Mouse (Mus musculus) embryonic facial prominence, embryonic 14.5 days (tissue): ENCODE results near the gene Lcor. TPM values are rescaled to one million over a fixed set of nuclear protein-coding genes. Genes with fewer than 3 reads are reported as not detected.

Experiments
- ATAC-seq: fragments of 200-750 bp; cut with Nextera tagmentation; 2 replicates; pipeline ENCODE4 v1.8.0; 2017; ENCODE audit warnings: low read depth, moderate number of reproducible peaks, moderate TSS enrichment
- DNase-seq: peaks from one replicate; pipeline ENCODE4 v3.0.0-alpha.2; 2015; ENCODE audit warnings: low spot score
- H3K27ac ChIP-seq: fragments of 300-500 bp; sonication (generic); replicated peaks from 2 replicates; pipeline ENCODE4 v1.5.1; 2014; ENCODE audit warnings: low read depth, mild to moderate bottlenecking, low read length, moderate library complexity
- H3K27me3 ChIP-seq: fragments of 300-500 bp; sonication (generic); replicated peaks from 2 replicates; pipeline ENCODE4 v1.6.1; 2014; ENCODE audit warnings: low read length; ENCODE audit not compliant: control insufficient read depth, insufficient read depth
- H3K36me3 ChIP-seq: fragments of 300-500 bp; sonication (generic); 2 replicates; pipeline ENCODE4 v1.6.1; 2014; ENCODE audit warnings: low read length, mixed read lengths; ENCODE audit not compliant: control insufficient read depth, insufficient read depth
- H3K4me1 ChIP-seq: fragments of 300-500 bp; sonication (generic); 2 replicates; pipeline ENCODE4 v1.6.1; 2014; ENCODE audit warnings: antibody characterized with exemption, low read length; ENCODE audit not compliant: control insufficient read depth, insufficient read depth
- H3K4me2 ChIP-seq: fragments of 300-500 bp; sonication (generic); 2 replicates; pipeline ENCODE4 v1.6.1; 2014; ENCODE audit warnings: low read depth, mild to moderate bottlenecking, low read length, moderate library complexity, mixed read lengths
- H3K4me3 ChIP-seq: fragments of 300-500 bp; sonication (generic); 2 replicates; pipeline ENCODE4 v1.5.1; 2014; ENCODE audit warnings: low read depth, mild to moderate bottlenecking, low read length
- H3K9ac ChIP-seq: fragments of 300-500 bp; sonication (generic); 2 replicates; pipeline ENCODE4 v1.6.1; 2014; ENCODE audit warnings: low read depth, mild to moderate bottlenecking, low read length, moderate library complexity, mixed read lengths
- H3K9me3 ChIP-seq: fragments of 300-500 bp; sonication (generic); 2 replicates; pipeline ENCODE4 v1.6.1; 2016; ENCODE audit warnings: low read length; ENCODE audit not compliant: control insufficient read depth
- WGBS: fragments of 180-500 bp; shearing (Covaris S2); extraction: QIAGEN DNeasy Blood & Tissue Kit; methylation state at CpG from one replicate; pipeline ENCODE4 v1.1.7; 2014; 5-methylcytosine and 5-hydroxymethylcytosine counted together
- polyA plus RNA-seq: library from polyadenylated mRNA; unstranded; fragments of >200 nt; fragmentation: Nextera tagmentation; extraction: Ambion mirVana; gene quantifications from 2 replicates; pipeline ENCODE4 v1.2.1, GENCODE M21; 2014

Lcor gene
- polyA plus RNA-seq, 1 experiment from 2014 or later, result 9.7 TPM

GRCm38 (mm10) chr19:41517006-41517405 lies 34.6 kb downstream of the Lcor start:
- no peaks in the 10 kb centered on the region for H3K4me1 ChIP-seq
- H3K27me3 ChIP-seq, result no peaks in the 10 kb centered on the region
- 95% methylated on average over 3 of the region's 3 CpGs for WGBS
- H3K36me3 ChIP-seq, result no peaks in the 10 kb centered on the region
- H3K9ac ChIP-seq, result no peak overlapping the region
- no peak overlapping the region for H3K27ac ChIP-seq
- DNase-seq, result no peak
- no peak overlapping the region for H3K4me3 ChIP-seq
- no peak for ATAC-seq
- no peak overlapping the region for H3K4me2 ChIP-seq
- no peaks in the 10 kb centered on the region for H3K9me3 ChIP-seq

DNA sequence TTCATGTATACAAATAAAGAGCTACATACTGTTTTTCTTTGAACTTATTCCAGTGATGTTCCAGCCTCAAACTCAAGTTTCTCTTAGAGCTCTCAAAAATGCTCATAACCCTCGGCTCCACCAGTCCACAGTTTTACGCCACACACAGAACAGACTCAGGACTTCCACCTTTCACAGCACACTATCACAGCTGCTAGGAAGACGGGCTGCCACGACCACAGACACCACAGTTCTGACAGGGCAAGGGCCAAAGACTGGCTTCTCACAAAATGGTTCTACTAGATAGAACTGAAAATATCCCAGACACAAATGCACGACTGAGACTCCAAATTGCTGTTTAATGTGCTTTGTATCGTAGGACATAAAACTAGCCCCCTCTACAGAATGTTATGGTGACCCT lies 36.7 kb downstream of the Lcor start:
- no peak overlapping the region for H3K4me3 ChIP-seq
- 0 out of 2 replicates have a peak, but pooled peaks cover 9% of the 10 kb centered on the region for H3K4me1 ChIP-seq
- WGBS, result 80% methylated on average over 6 of the region's 6 CpGs
- H3K9ac ChIP-seq, result no peak overlapping the region
- no peaks in the 10 kb centered on the region for H3K36me3 ChIP-seq
- H3K4me2 ChIP-seq, result no peak overlapping the region
- DNase-seq (no peak), ATAC-seq (no peak)
- no peaks in the 10 kb centered on the region for H3K9me3 ChIP-seq
- no peak overlapping the region for H3K27ac ChIP-seq
- H3K27me3 ChIP-seq, result no peaks in the 10 kb centered on the region

DNA sequence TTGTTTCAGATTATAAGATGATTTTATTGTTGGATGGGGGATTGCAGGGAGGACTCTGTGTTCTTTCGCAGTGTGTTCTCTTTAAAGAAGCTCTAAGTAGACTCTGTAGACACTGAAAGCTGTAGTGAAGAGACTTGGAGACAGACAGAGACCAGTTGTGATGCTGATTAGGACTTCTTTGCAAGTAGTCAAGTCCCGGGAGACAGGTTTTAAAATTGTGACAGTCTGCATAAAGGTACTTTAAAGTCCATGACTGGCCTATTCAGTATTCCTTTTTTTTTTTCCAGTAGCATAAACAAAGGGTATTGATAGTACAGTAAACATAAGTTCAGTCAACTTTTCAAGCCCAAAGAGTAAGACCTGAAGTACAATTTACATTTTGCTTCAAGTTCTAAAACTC lies 39.8 kb downstream of the Lcor start:
- WGBS, result 73% methylated on average over 2 of the region's 2 CpGs
- no peak for DNase-seq
- H3K36me3 ChIP-seq, result no peaks in the 10 kb centered on the region
- no peaks in the 10 kb centered on the region for H3K9me3 ChIP-seq
- H3K4me2 ChIP-seq, result no peak overlapping the region
- H3K9ac ChIP-seq, result no peak overlapping the region
- no peak overlapping the region for H3K27ac ChIP-seq
- no peaks in the 10 kb centered on the region for H3K27me3 ChIP-seq
- H3K4me3 ChIP-seq, result no peak overlapping the region
- ATAC-seq, result no peak
- H3K4me1 ChIP-seq, result 0 out of 2 replicates have a peak, but pooled peaks cover 9% of the 10 kb centered on the region

GRCm38 (mm10) chr19:41523798-41524563 lies 41.5 kb downstream of the Lcor start:
- no peaks in the 10 kb centered on the region for H3K9me3 ChIP-seq
- 0 out of 2 replicates have a peak, but pooled peaks cover 9% of the 10 kb centered on the region for H3K4me1 ChIP-seq
- H3K27ac ChIP-seq, result no peak overlapping the region
- H3K4me3 ChIP-seq, result no peak overlapping the region
- H3K4me2 ChIP-seq, result no peak overlapping the region
- ATAC-seq (no peak), DNase-seq (no peak)
- 57% methylated on average over 3 of the region's 3 CpGs for WGBS
- no peaks in the 10 kb centered on the region for H3K36me3 ChIP-seq
- H3K27me3 ChIP-seq, result no peaks in the 10 kb centered on the region
- H3K9ac ChIP-seq, result no peak overlapping the region

DNA sequence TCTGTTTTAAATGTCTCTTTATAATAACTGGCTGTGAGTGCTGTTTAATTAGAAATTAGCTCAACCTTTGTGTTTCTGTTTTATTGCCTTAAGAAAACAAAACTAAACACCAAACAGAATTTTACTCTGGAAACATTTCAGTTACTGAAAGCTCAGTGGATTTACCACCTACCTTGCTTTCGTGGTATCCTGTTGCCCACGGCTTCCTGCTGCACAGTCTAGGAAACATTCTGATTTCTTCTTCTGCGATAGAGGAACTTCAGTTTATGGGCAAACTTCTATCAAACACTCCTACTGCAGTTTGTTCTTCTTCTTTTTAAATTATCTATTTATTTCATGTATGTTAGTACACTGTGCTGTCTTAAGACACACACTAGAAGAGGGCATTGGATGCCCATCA lies 46.7 kb downstream of the Lcor start:
- no peak overlapping the region for H3K4me3 ChIP-seq
- 85% methylated on average over 3 of the region's 3 CpGs for WGBS
- ATAC-seq (no peak), DNase-seq (no peak)
- H3K9ac ChIP-seq, result no peak overlapping the region
- H3K4me1 ChIP-seq, result no peaks in the 10 kb centered on the region
- no peaks in the 10 kb centered on the region for H3K27me3 ChIP-seq
- H3K9me3 ChIP-seq, result no peaks in the 10 kb centered on the region
- no peak overlapping the region for H3K27ac ChIP-seq
- no peak overlapping the region for H3K4me2 ChIP-seq
- no peaks in the 10 kb centered on the region for H3K36me3 ChIP-seq

DNA sequence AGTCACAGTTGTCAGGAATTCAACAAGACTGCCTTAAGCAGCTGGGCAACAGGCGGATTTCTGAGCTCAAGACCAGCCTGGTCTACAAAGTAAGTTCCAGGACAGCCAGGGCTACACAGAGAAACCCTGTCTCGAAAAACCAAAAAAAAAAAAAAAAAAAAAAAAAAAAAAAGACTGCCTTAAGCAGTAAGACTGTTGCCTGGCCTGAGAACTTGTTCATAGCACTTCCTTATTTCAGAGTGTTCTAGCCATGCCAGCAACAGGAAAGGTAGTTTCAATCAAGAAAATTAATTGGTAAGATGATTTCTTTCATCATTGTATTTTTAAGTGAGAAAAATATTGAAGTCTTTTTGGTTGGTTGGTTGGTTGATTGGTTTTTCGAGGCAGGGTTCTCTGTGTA lies 51.6 kb downstream of the Lcor start:
- 97% methylated on average over 3 of the region's 3 CpGs for WGBS
- no peak overlapping the region for H3K4me3 ChIP-seq
- H3K4me2 ChIP-seq, result no peak overlapping the region
- H3K27me3 ChIP-seq, result no peaks in the 10 kb centered on the region
- no peak overlapping the region for H3K27ac ChIP-seq
- H3K36me3 ChIP-seq, result 0 out of 2 replicates have a peak, but pooled peaks cover 9% of the 10 kb centered on the region
- DNase-seq (no peak), ATAC-seq (no peak)
- no peak overlapping the region for H3K9ac ChIP-seq
- H3K4me1 ChIP-seq, result no peaks in the 10 kb centered on the region
- H3K9me3 ChIP-seq, result no peaks in the 10 kb centered on the region

DNA sequence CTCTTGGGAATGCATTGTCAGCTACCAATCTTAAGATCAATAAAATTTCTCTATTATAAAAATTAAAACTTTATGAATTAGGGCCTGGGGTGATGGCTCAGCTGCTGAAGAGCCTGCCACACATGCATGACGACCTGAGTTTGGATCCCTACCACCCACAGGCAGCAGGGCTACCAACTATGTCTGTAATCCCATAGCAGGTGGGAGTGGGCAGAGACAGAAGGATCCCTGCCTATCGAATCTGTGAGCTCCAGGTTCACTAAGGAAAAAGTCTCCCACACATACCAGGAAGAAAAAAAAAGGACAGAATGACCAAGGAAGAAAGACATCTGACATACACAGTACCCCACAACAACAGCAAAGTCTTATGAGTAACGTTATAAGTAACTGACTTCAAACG lies 74.5 kb downstream of the Lcor start:
- DNase-seq (no peak), ATAC-seq (no peak)
- Histone ChIP-seq H3K4me2 (no peak overlapping the region), H3K27me3 (no peaks in the 10 kb centered on the region), H3K9ac (no peak overlapping the region), H3K27ac (no peak overlapping the region), H3K4me1 (no peaks in the 10 kb centered on the region), H3K36me3 (peaks cover 42% of the 10 kb centered on the region), H3K4me3 (no peak overlapping the region), H3K9me3 (no peaks in the 10 kb centered on the region)
- WGBS, result 87% methylated on average over 4 of the region's 4 CpGs

GRCm38 (mm10) chr19:41557491-41557890 lies 75.1 kb downstream of the Lcor start:
- Histone ChIP-seq H3K9me3 (no peaks in the 10 kb centered on the region), H3K9ac (no peak overlapping the region), H3K4me3 (no peak overlapping the region), H3K4me1 (no peaks in the 10 kb centered on the region), H3K4me2 (no peak overlapping the region), H3K36me3 (peaks cover 41% of the 10 kb centered on the region), H3K27ac (no peak overlapping the region), H3K27me3 (no peaks in the 10 kb centered on the region)
- DNase-seq, result no peak
- 87% methylated on average over 4 of the region's 4 CpGs for WGBS
- no peak for ATAC-seq

GRCm38 (mm10) chr19:41558891-41559486 lies 76.6 kb downstream of the Lcor start:
- ATAC-seq (no peak), DNase-seq (peak; percentile 6)
- WGBS, result 85% methylated on average over 9 of the region's 9 CpGs
- Histone ChIP-seq H3K4me3 (no peak overlapping the region), H3K9me3 (no peaks in the 10 kb centered on the region), H3K27ac (no peak overlapping the region), H3K27me3 (no peaks in the 10 kb centered on the region), H3K9ac (no peak overlapping the region), H3K4me1 (no peaks in the 10 kb centered on the region), H3K36me3 (peaks cover 35% of the 10 kb centered on the region), H3K4me2 (no peak overlapping the region)
